Mouse (Mus musculus) heart, adult 18-20 months (tissue): ENCODE results near the gene Prkcb. TPM values are rescaled to one million over a fixed set of nuclear protein-coding genes. Genes with fewer than 3 reads are reported as not detected.

ENCODE experiments used
- DNase-seq, 2 experiments: peaks; one replicate each; pipeline ENCODE4 v3.0.0; 2021 to 2022; ENCODE audit warnings: mixed read lengths in 1 of 2
- total RNA-seq, 2 experiments: library from RNA; stranded (reverse); gene quantifications; 2 replicates each; pipeline ENCODE4 v1.2.3; 2021

The Prkcb gene
- total RNA-seq, 2 experiments from 2014 or later: 3.4 to 8.6 TPM

DNA sequence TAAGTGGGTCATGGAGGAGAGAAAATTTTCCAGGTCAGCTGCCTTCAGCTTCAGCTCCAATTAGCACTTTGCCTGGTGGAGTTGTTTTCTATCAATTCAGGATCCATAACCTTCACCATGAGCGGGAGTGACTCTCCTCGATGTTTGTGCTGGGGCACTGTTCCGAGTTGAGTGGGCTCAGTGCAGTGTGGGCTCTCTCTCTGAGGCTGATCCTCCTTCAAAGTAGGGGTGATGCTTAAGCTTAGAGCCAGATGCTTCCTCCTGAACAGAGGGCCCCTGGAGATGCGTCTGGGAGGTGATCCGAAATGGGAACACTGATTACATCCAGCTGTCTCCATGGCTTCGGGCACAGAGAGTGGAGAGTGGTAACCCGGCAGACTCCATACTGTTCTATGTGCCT is 308.8 kb downstream of the Prkcb start:
- DNase-seq: no peak

DNA sequence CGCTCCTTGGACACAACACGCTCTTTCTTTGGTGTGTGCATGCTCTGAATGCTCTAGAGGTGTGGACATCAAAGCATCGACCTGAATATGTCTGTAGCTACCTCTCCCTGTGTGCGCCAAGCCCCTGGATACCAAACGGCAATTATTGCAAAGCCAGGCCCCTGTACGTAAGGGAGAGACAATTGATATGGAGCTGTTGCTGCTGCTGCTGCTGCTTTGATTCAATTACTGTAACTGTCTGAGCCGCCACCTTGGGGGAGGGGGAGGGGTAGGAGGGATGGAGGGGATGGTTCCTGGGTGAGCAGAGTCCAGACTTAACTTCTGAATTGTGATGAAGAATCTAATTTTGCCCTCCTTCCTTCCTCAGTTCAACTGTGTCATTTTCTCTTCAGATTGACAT is 312.3 kb downstream of the Prkcb start:
- no peak for DNase-seq

DNA sequence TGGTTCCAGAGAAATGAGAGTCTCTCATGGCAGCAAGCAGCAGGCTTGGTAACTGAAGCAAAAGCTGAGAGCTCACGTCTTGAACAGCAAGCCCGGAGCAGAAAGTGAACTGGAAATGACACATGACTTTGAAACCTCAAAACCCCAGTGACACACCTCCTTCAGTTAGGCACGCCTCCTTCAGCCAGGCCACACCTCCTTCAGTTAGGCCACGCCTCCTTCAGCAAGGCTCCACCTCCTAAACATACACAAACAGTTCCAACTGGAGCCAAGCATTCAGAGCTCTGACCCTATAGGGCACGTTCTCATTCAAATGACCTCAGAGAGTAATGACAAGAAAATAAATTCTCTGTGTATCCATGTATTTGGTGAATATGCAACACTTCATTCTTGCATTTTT is 316.5 kb downstream of the Prkcb start:
- DNase-seq: no peak

DNA sequence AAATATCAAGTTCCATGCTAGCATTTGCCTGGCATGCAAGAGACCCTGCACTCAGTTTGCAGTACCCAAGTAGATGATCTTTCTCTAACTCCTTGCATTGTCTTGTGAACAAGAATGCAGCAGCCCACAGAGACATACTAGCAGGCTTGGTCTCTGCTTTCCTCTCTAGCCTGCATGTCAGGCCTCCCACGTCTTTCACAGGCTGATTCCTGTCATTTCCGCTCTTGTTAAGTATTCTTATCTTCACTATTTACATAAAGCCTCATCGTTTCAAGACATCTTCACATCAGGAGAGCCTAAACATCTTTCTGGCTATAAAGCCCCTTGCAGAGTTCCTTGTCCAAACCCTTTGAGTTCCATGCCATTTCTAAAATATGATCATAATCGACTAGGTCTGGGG is 320.9 kb downstream of the Prkcb start:
- DNase-seq: no peak

DNA sequence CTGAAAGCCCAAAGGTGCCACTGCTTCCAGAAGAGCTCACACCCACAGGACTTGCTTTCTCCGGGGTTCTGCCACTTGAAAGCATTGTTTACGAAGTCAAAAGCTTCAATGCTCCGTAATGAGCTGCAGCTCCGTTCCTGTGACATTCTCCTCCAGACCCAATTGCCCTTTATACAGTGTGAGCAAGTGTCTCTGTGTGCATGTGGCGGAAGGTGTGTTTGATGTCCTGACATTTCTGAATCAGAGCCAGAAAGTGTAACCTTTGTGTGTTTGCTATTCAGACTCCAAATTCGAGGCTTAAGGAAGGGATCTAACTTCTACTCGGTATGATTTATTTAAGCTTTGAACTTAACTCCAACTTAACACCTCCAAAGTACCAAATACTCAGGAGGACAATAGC is 321.6 kb downstream of the Prkcb start:
- no peak for DNase-seq

DNA sequence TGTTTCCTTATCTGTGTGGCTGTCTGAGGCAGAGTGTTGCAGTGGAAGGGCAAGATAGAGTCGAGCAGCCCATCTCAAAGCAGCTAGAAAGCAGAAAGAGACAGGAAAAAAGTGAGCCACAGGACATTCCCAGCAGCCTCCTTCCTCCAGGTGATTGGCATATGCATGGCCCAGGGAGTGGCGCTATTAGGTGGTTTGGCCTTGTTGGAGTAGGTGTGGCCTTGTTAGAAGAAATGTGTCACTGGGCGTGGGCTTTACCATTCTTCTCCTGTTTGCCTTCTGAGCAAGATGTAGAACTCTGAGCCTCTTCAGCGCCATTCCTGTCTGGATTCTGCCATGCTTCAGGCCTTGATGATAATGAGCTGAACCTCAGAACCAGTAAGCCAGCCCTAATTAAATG is 325.3 kb downstream of the Prkcb start:
- DNase-seq: no peak

DNA sequence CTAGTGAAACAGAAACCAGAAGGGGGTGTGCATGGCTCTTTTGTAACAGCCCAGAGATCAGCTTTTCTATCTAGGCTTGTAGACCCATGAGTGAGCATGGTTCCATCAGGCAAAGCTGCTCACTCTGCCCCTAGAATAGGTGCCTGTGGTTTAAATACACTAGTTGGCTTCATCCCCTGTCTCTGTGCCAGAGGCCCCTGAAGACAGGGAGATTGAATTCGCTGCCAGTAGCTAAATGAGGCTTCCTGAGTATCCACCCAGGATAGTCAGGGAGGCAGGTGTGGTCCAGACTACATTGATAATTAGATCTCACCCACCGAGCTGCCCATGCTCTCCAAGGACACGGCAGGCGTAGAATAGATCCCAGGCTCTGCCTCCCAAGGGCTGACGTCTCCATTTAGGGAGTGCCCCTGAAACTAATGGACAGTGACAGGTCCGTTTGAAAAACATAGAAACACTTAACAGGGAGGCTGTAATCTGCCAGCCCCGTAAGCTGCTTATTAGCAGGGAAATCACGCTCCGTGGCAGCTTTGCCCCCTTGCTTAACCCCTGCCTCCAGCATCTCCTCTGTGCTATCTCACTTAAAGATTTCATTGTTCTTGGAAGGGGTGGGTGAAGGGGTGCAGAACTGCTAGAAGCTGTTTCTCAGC is 333.7 kb downstream of the Prkcb start:
- no peak for DNase-seq

DNA sequence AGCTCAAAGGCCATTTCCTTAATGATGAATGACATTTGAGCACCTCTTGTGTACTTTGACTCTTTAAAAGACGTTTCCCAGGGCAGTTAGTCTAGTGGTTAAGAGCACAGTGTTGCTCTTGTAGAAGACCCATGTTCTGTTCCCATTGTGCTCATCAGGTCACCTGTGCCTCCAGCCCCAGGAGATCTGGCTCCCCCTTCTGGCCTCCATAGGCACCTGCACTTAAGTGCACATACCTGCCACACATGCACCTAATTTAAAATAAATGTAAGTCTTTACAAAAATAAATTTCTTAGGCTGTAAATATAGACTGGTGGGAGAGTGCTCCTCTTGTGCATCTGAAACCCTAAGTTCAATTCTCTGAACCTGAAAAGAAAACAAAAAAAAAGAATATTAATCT is 335.2 kb downstream of the Prkcb start:
- no peak for DNase-seq

DNA sequence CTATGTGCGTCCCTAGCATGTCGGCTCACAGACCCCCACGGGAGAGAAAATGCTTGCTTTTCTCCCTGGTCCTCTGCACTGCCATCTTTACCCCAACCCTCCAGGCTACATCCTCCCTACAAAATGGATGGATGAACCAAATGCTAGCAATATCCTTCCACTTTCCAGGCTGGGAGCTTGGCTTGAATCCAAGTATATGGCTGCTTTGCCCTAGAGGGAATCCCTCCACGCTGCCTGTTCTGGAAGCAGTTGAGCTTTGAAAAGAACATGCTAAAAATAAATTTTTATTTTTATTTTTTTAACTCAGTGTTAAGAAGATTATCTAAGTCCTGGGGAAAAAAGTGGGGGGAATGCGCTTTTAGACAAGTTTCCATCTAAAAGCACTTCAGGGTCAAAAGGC is 339.5 kb downstream of the Prkcb start:
- DNase-seq: no peak

DNA sequence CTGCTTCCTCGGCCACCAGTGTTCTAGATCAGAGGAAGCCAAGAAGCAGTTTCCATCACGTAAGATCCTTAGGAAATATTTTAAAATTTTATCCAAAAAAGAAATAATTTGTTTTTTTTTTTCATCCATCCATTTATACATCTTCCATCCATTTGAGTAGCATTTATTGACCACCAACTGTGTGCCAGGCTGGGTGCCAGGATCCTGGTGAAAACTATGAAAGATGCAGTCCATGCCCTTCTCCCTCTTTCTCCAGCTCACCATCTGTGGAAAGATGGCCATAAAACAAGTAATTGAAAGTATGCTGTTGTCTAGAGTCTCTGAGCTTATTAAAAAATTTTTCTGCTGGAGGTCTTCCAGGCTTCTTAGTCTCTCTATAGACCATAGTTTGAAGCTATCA is 341.8 kb downstream of the Prkcb start:
- no peak for DNase-seq

DNA sequence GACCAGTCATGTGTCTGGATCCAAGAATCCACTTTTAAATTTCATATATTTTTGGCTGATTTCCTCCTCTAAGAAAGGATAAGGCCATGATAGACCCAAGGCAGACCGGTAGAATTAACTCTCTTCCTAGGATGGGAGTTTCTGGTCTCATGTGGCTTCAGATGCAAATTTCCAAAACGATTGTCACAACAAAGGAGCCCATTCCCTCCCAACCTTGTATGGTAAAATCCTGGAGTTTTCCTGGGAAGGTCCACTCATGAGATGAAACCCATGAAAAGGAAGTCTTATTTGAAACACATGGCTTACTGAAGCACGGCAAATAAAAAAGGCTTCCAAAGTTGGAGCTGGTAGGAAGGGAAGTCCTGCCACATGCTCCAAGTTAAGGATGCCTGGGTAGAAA is 342.6 kb downstream of the Prkcb start:
- no peak for DNase-seq

DNA sequence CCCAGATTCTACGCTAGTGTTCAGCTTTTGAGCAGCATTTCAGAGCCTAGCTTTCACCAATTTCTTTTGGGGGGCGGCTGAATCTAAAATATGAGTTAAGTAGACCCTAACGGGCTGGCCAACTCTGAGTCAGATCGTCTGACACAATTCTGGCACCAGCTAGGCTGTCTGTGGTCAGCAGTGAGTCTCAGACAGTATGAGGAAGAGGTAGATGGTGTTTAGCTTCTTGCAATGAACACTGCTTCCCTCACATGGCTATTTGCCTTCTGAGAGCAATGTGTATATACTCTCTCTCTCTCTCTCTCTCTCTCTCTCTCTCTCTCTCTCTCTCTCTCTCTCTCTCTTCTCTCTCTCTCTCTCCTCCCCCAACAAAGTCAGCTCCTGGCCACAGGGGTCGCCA is 344.4 kb downstream of the Prkcb start:
- DNase-seq: no peak

DNA sequence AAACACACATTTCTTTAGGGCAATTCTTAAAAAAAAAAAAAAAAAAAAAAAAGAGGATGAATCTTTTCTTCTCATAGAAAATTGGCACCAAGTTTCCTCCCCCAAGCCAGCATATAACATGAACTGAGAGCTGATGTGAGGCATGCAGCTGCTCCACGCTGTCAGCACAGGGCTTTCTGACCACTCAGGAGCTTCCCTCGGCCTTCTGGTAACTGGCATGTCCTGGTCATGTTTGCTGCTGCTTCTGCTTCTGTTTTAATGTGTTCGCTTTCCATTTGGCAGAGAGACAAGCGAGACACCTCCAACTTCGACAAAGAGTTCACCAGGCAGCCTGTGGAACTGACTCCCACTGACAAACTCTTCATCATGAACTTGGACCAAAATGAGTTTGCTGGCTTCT is 344.9 kb downstream of the Prkcb start:
- DNase-seq: no peak

DNA sequence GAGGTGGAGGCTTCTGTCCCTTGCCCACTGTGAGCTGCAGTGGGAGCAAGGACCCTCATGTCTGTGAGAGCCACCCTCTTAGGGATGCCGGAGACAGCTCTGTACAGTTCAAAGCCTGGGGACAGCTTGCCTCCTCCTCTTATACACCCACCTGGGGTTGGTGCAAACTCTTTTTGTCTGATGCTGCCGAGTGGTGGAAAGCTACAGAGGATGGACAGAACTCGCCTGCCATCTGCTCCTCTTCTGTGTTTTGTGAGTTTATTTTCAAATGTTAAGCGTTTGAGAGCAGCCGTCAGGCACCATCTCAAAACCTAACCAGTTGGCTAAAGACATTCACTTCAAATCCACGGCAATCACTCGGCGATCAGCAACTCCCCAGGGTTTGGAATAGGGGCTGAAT is 355.1 kb downstream of the Prkcb start:
- DNase-seq: no peak

DNA sequence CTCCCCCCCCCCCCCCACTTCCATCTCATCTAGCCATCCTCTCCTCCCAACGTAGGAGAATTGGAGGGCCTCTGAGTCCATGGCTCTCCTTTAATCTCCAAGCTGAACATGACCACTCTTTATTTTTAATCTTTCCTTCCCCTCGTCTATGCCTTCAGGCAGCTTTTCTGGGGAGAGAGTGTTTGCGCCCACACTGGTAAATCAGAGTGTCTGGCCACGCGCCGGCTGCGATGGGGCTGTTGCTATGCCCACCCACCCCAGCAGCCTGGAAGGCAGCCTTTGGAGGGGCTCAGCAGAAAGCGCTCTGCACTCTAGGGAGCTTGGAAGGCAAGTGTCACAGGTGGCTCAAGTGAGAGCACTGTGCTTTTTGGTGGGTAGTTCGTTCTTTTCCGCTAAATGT is 360.8 kb downstream of the Prkcb start:
- DNase-seq: no peak

DNA sequence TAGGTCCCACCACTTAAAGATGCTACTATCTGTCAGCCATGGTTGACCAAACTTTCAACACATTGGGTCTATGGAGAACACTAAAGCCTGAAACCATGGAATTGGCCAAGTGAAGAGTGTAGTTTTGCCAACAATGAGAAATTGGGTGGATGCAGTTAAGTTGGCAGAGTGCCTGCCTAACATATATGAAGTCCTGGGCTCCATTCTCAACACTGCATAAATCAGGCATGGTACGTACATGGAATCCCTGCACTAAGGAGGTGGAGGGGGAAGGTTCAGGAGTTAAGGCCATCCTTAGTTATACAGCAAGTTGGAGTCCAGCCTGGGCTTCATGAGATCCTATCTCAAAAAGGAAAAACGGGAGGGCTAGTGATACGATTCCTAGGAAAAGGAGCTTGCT is 364.0 kb downstream of the Prkcb start:
- DNase-seq: no peak

DNA sequence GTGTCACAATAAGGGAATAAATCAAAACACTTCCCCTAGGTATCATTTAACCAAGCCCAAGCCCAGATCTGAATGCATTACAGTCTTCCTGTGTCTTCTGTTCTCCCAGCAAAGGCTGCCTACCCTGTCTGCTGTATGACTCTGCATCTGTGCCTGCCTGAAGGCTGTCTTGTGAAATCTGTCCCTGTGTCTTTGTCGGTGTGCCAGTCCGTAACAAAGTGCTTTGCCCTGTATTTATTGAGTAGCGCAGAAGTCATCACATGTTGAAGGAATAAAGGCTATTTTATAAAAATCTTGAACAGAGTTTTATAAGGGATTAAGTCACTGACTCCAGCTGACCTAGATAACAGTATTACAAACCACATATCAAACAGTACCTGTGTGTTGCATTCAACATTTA is 368.1 kb downstream of the Prkcb start:
- no peak for DNase-seq

DNA sequence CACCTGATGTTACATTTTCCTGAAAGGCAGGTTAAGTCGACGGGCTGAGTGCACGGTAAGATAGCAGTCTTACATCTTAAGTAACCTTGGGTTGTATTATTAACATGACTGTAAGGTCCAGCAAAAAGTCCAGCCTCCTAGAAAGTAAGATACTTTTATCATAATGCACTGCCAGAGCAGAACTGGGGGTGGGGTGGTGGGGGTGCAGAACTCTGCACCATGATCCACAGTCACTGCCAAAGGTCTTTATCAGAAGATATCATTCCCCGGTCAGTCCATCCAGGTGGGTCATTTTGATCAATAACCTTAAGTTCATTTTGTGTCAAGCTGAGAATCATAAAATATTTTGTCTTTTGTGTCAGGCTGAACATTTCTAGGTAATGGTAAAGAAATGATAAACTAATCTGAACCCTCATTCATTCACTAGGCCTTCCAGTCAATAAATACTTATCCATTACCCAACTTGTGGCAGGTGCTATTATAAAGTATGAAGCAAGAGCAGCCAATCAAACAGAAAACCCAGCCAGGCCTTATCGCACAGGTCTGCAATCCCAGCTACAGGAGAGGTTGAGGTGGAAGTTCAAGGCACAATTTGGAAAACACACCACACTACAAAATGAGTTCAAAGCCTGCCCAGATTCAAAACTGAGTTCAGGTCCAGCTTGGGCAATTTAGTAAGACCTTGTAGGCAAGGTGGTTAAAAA is 369.0 kb downstream of the Prkcb start:
- no peak for DNase-seq

DNA sequence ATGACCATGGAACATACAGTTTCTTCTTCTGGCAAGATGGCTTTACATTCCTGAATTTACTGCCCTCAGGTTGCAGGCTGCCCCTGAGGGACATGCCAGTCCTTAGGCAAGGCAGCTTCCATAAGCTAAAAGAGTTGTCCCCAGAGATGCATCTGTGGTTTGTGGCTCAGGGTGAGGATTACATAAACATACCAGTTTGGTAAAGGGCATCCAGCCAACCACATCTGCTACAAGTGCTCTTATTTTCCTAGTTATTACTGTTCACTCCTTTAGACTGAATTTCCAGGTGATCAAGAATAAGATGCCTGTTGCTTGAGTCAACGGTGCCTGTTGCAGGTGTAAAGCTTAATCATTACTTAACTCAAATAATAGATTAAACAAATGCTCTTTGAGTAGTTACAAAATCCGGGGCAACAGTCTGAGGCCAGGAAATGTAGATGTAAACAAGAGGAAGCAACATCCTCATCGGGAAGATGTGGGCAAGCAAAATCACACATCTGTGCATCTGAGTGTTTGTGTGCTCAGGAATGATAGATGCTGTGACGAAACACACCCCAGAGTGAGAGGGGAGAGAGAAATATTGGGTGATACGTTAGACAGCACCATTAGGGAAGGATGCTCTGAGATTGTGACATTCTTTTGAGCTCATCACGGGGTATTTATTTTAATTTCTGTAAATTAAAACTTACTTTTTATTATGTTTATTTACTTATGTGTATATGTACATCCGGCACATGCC is 376.9 kb downstream of the Prkcb start:
- no peak for DNase-seq

DNA sequence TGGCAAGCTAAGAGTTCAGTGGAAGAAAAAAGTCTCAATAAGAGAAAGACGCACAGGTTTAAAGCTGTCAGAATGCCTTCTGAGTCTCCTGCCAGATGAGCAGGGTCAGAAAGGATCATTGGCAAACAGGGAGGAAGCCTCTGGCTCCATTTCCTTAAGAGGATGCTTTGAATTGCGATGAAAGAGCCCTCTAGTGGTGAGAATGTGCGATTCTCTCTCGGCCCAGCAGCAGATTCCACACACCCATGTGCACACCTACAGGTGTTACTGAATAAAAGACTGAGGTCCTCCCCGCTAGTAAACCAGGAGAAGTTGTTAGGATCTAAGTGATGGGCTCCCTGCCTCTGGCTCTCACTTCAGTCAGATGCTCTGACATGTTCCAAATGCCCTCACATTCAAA is 379.4 kb downstream of the Prkcb start:
- DNase-seq: peak in 1 of 2 experiments; percentile 4

DNA sequence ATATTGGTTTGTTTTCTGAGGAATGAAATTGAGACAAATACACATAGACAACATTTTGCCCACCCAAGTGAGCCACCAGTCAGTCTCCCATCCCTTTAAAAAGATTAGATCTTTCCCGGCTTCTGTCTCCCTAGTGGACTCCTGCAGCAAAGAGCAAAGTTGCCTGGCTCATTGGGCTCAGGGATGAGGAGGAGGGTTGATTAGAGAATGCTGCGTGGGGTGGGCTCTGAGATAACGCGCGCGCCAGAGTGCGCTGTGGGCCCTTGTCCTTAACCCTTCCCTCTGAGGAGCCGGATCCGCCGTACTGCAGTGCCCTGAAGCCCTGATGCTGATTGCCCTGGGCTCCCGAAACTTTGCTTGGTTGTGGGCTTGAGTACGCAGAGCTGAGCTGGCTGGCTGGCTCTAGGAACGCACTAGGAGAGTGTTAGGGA is 381.9 kb downstream of the Prkcb start, which contains the start of gene Cacng3:
TSS of gene Cacng3 (plus strand) at position 51 of the 431 bp plus-strand sequence.
- DNase-seq: no peak

DNA sequence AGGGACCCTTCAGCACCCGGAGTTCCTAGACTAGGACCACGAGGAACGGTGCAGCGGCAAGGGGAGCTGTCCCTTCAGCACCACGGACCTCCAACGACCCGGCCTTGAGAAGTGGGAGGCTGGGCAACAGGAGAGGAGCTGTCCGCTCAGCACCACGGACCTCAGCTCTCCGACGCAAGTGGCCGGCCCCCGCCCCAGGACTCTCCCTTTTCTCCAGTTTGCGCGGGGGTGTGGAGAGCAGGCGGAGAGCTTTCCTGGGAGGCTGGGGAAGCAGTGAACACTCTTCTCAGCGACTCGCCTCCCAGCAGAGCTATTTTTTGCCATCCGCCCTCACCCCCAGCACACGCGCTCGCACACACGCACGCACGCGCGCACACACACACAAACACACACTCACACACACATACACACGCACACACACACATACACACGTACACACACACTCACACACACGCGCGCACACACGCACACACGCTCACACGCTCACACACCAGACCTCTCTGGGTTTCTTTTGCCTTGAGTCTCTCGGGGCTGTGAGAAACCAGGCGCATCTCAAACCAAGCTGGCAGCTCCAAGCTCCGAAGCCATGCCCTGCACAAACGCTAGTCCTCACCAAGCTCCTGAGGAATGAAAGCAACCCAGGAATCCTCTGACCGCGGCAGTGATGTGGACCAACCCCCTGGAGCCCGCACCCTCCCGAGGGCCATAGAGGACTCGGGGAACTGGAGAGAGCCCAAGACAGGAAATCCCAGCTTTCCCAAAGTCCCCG is 382.5 kb downstream of the Prkcb start:
- peak; percentile 78 to 81 for DNase-seq

DNA sequence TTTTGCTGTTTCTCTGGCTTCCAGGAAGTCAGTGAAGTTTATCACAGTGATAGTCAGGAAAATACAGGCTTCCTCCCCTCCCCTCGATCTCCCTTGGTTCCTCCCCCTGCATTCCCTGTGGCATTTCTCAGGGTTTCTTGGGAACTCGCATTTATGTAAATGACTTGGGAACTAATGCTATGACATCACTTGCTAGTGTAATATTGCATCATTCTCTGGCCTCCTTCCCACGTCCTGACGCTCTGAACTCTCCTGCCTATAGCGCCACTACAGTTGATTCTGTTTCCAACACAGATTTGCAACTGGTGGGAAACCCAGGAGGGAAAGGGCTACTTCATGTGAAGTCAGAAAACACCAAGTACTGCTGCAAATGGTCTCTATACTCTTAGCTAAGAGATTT is 384.4 kb downstream of the Prkcb start:
- DNase-seq: no peak
